Mouse (Mus musculus) liver, embryonic 14.5 days (tissue): ENCODE measurements around the gene Hpcal1.

Experiments used
- CTCF ChIP-seq: IDR thresholded peaks from 2 replicates; pipeline ENCODE4 v1.5.1; 2016; ENCODE audit warnings: antibody characterized with exemption, low read depth, control low read depth
- EP300 ChIP-seq: IDR thresholded peaks from 2 replicates; pipeline ENCODE4 v1.6.1; 2016; ENCODE audit warnings: antibody characterized with exemption, low read depth

DNA sequence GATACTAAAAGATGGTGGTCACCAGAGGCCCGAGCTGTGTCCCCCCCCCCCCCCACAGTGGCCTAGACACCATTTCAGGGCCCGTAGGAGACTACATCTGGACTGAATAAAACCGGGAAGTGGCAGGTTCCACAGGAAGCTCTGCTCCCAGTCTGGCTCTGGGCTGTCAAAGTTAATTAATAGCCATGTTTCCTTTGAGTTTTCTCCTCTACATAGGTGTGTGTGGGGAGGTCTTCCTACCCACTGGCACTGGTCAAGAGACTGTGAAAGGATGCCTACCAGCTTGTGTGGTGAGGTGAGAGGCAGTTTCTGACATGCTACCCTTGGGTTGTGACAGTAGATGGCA is 20.1 kb downstream of the Hpcal1 start:
- TF ChIP-seq CTCF (no peak), EP300 (no peak)
